Mouse (Mus musculus) layer of hippocampus, adult 9-11 months (tissue): ENCODE measurements at regions not wholly inside any gene's neighbourhood (a gene's known extent, or its start where the extent isn't known, plus 50 kb on each side); places are given as distances from the start of the nearest gene placed in this dataset.
A peak's percentile ranks its signal among the peaks of the same experiment; 100 is the strongest.

Experiments used
- DNase-seq: peaks from one replicate; pipeline ENCODE4 v3.0.0; 2022

- DNase-seq = peak; percentile 3
Observed at GRCm38 (mm10) chr7:61030321-61030720, 890.3 kb upstream of the Snrpn start.
